28 mouse cellular contexts compared by ENCODE assay signal in genomic region chr9:63273781-63274180, GRCm38 (mm10).
A peak's percentile ranks its signal among the peaks of the same experiment; 100 is the strongest.
DNase-seq lines count a peak whose midpoint lies in the region; ATAC-seq and TF ChIP-seq lines count a peak whose summit lies in the region.
"Had no signal": no experiment of that assay in that cellular context is flagged by ENCODE, and none has a peak within 500 bp of the region (broad histone marks: within the 10 kb centered on the region; RNA-seq: fewer than 3 reads in every experiment).

No protein-coding gene starts in this region.

- H3K4me2 ChIP-seq in lung, postnatal 0 days (replicated peaks; ENCODE audit: low read depth, low read length): no peak overlapping the region
- no peak overlapping the region for H3K4me2 ChIP-seq in stomach, embryonic 15.5 days
- H3K4me2 ChIP-seq: forebrain, embryonic 12.5 days; heart, embryonic 15.5 days; lung, embryonic 15.5 days; midbrain, embryonic 12.5 days; neural tube, embryonic 12.5 days had no signal

- no peaks in the 10 kb centered on the region for H3K27me3 ChIP-seq in lung, postnatal 0 days (replicated peaks; ENCODE audit: insufficient read depth, low read length)
- no peaks in the 10 kb centered on the region for H3K27me3 ChIP-seq in stomach, embryonic 15.5 days (replicated peaks)
- H3K27me3 ChIP-seq: CH12.LX; forebrain, embryonic 12.5 days; heart, embryonic 15.5 days; lung, embryonic 15.5 days; midbrain, embryonic 12.5 days; neural tube, embryonic 12.5 days had no signal

- H3K4me3 ChIP-seq in lung, postnatal 0 days (ENCODE audit: low read depth, low read length): no peak overlapping the region
- H3K4me3 ChIP-seq in stomach, embryonic 15.5 days (replicated peaks): no peak overlapping the region
- H3K4me3 ChIP-seq: erythroblast, embryonic 14.5 days; forebrain, embryonic 12.5 days; heart, embryonic 15.5 days; left cerebral cortex, adult 2 months; lung, embryonic 15.5 days; megakaryocyte, embryonic 14.5 days; midbrain, embryonic 12.5 days; myocyte; neural tube, embryonic 12.5 days had no signal

- H3K9me3 ChIP-seq in lung, postnatal 0 days (ENCODE audit: low read length): no peaks in the 10 kb centered on the region
- H3K9me3 ChIP-seq in stomach, embryonic 15.5 days: no peaks in the 10 kb centered on the region
- H3K9me3 ChIP-seq: forebrain, embryonic 12.5 days; heart, embryonic 15.5 days; lung, embryonic 15.5 days; megakaryocyte, embryonic 14.5 days; midbrain, embryonic 12.5 days; neural tube, embryonic 12.5 days had no signal

- DNase-seq in adrenal gland, adult (ENCODE audit: inconsistent age in 2 of 2, low spot score in 1 of 2): peak; percentile 68 to 77
- no peak for DNase-seq in adrenal gland, postnatal 10 days
- peak; percentile 18 for DNase-seq in lung, postnatal 0 days (ENCODE audit: low spot score)
- DNase-seq in lung, postnatal 14 days: no peak
- no peak for DNase-seq in gastrocnemius, postnatal 10 days
- no peak for DNase-seq in layer of hippocampus, postnatal 25 days (ENCODE audit: extremely low spot score in 1 of 2, low spot score in 1 of 2)
- DNase-seq: cerebellum, adult 18-20 months; cerebellum, postnatal 14 days; gastrocnemius, postnatal 14 days; kidney, adult 11 months; kidney, postnatal 14 days; layer of hippocampus, adult 9-11 months; lung, postnatal 4 days; right cerebral cortex, postnatal 4 days; thymus, postnatal 14 days had no signal

- H3K4me1 ChIP-seq in lung, postnatal 0 days (ENCODE audit: insufficient read depth, low read depth, low read length): no peaks in the 10 kb centered on the region
- H3K4me1 ChIP-seq in stomach, embryonic 15.5 days: no peaks in the 10 kb centered on the region
- H3K4me1 ChIP-seq: heart, embryonic 15.5 days; lung, embryonic 15.5 days had no signal

- no peak overlapping the region for H3K27ac ChIP-seq in lung, postnatal 0 days (ENCODE audit: low read length)
- no peak overlapping the region for H3K27ac ChIP-seq in stomach, embryonic 15.5 days
- H3K27ac ChIP-seq: forebrain, embryonic 12.5 days; heart, embryonic 15.5 days; hindbrain, postnatal 0 days; left cerebral cortex, adult 2 months; liver, embryonic 14.5 days; lung, embryonic 15.5 days; midbrain, embryonic 12.5 days; neural tube, embryonic 12.5 days had no signal

- TF ChIP-seq CTCF in lung, postnatal 0 days (IDR thresholded peaks at IDR 0.05): no peak

- no peak for TF ChIP-seq EP300 in lung, postnatal 0 days (IDR thresholded peaks at IDR 0.05)

- 49% methylated on average over 6 of the region's 6 CpGs for whole genome bisulfite sequencing in lung, postnatal 0 days
- 41% methylated on average over 6 of the region's 6 CpGs for WGBS in stomach, embryonic 15.5 days

- no peaks in the 10 kb centered on the region for H3K36me3 ChIP-seq in lung, postnatal 0 days (ENCODE audit: insufficient read depth, low read length)
- H3K36me3 ChIP-seq in stomach, embryonic 15.5 days: no peaks in the 10 kb centered on the region
- H3K36me3 ChIP-seq: heart, embryonic 15.5 days; lung, embryonic 15.5 days; midbrain, embryonic 12.5 days; neural tube, embryonic 12.5 days had no signal

- ATAC-seq in lung, postnatal 0 days: no peak
- peak; percentile 39; the same call in 1 of the 2 replicates for ATAC-seq in stomach, embryonic 15.5 days (ENCODE audit: insufficient read depth, low FRiP score, low read depth)
- ATAC-seq: hindbrain, postnatal 0 days had no signal

- H3K9ac ChIP-seq in lung, postnatal 0 days (replicated peaks; ENCODE audit: low read depth): no peak overlapping the region
- no peak overlapping the region for H3K9ac ChIP-seq in stomach, embryonic 15.5 days
- H3K9ac ChIP-seq: forebrain, embryonic 12.5 days; heart, embryonic 15.5 days; liver, embryonic 14.5 days; lung, embryonic 15.5 days; midbrain, embryonic 12.5 days; neural tube, embryonic 12.5 days had no signal

Comparison
In these comparisons a context has a peak if more than half of its experiments do, and no peak if none do; other contexts are left out.
1. DNase-seq: peak in adrenal gland, adult (2 of 2) and lung, postnatal 0 days (single experiment); none in adrenal gland, postnatal 10 days (single experiment), lung, postnatal 14 days (single experiment), gastrocnemius, postnatal 10 days (single experiment) and layer of hippocampus, postnatal 25 days (0 of 2).